Mouse (Mus musculus) CH12.LX (cell line): ENCODE results near the gene Diaph2.

Source experiments
- BHLHE40 ChIP-seq: IDR thresholded peaks from 2 replicates; pipeline ENCODE4 v1.6.1; 2011; ENCODE audit warnings: mild to moderate bottlenecking, low read depth, low read length, improper control_type of control experiment
- CTCF ChIP-seq, 2 experiments: IDR thresholded peaks in 1 of 2; conservative IDR thresholded peaks in 1 of 2; 2 replicates each; pipeline ENCODE4 v1.5.1; 2011 to 2012; ENCODE audit warnings: low read depth in 2 of 2, low read length in 2 of 2, improper control_type of control experiment in 1 of 2, inconsistent platforms in 1 of 2, mild to moderate bottlenecking in 1 of 2, moderate library complexity in 1 of 2
- EP300 ChIP-seq: IDR thresholded peaks from 2 replicates; pipeline ENCODE4 v1.6.1; 2011; ENCODE audit warnings: low read length, improper control_type of control experiment
- NELFE ChIP-seq: IDR thresholded peaks from 2 replicates; pipeline ENCODE4 v1.6.1; 2011; ENCODE audit warnings: low read depth, low read length, improper control_type of control experiment
- POLR2A ChIP-seq: IDR thresholded peaks from 2 replicates; pipeline ENCODE4 v1.6.1; 2011; ENCODE audit warnings: low read depth, mild to moderate bottlenecking, improper control_type of control experiment, low read length
- TBP ChIP-seq: conservative IDR thresholded peaks from 2 replicates; pipeline ENCODE4 v1.6.1; 2011; ENCODE audit warnings: low read depth, low read length, improper control_type of control experiment
- TCF12 ChIP-seq: IDR thresholded peaks from 2 replicates; pipeline ENCODE4 v1.6.1; 2014; ENCODE audit warnings: low read depth, mild to moderate bottlenecking, inconsistent platforms, low read length, improper control_type of control experiment
- USF1 ChIP-seq: IDR thresholded peaks from 2 replicates; pipeline ENCODE4 v1.6.1; 2014; ENCODE audit warnings: low read depth, mild to moderate bottlenecking, inconsistent platforms, low read length, improper control_type of control experiment
- USF2 ChIP-seq: conservative IDR thresholded peaks from 2 replicates; pipeline ENCODE4 v1.6.1; 2011; ENCODE audit warnings: low read depth, low read length, improper control_type of control experiment
- ZKSCAN1 ChIP-seq: IDR thresholded peaks from 2 replicates; pipeline ENCODE4 v1.6.1; 2012; ENCODE audit warnings: low read depth, inconsistent platforms, low read length, improper control_type of control experiment, borderline replicate concordance
- ZMIZ1 ChIP-seq: IDR thresholded peaks from 2 replicates; pipeline ENCODE4 v1.6.1; 2012; ENCODE audit warnings: low read depth, mild to moderate bottlenecking, inconsistent platforms, low read length, improper control_type of control experiment

GRCm38 (mm10) chrX:129728717-129729220 lies 20.8 kb upstream of the Diaph2 start:
- TF ChIP-seq CTCF (conservative IDR thresholded peaks at IDR 0.05 in 1 of 2, IDR thresholded peaks at IDR 0.05 in 1 of 2; ENCODE audit: low read depth in 2 of 2, low read length in 2 of 2) (no peak), NELFE (no peak), POLR2A (no peak), USF2 (no peak), TCF12 (no peak), ZMIZ1 (no peak), BHLHE40 (no peak), TBP (no peak), EP300 (no peak), USF1 (no peak), ZKSCAN1 (no peak)
